Mouse (Mus musculus): ENCODE results near the gene 6430531B16Rik. TPM values are rescaled to one million over a fixed set of nuclear protein-coding genes. Genes with fewer than 3 reads are reported as not detected.
A peak's percentile ranks its signal among the peaks of the same experiment; 100 is the strongest.

6430531B16Rik gene
- not detected in 2 replicates for total RNA-seq (2012; rRNA removed)
- under 1 TPM in 1 of 2 experiments, not detected in 1; 0.13 TPM for polyA plus RNA-seq (2012; ENCODE audit: insufficient read depth in 1 of 2, insufficient read length in 2 of 2, low read depth in 1 of 2, low replicate concordance in 2 of 2, missing spikeins in 1 of 2)

DNA sequence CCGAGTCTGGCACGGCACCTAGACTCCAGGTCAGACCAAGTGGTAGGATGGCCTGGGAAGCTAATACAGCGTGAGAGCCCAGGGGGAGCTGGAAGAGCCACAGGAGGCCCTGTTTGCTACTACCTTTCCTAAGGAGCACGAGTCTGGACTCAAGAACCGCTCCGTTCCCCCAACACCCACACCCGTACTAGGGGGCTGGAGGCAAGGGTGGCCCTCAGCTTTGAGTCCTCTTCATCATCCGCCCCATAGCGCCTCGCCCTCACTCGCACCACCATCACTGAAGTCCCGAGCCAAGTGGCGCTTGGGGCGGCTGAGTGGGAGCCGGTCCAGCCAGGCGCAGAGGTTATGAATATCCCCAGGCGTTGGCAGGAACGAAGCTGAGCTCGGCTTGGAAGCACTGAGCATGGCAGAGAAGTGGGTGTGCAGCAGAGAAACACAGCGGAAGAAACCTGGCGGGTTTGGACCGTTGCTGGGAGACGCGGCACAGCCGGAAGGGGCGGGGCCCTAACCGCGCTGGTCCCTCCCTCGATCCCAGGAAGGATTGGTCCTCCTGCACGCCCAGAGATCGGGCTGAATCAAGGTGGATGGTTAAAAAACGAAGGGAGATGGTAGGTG is at the start of gene 6430531B16Rik:
6430531B16Rik (minus strand) TSS at position 478 of the 615 bp plus-strand sequence.
- no peak for TF ChIP-seq MYB (IDR thresholded peaks at IDR 0.05; ENCODE audit: low read depth, low read length)
- no peak for TF ChIP-seq ZKSCAN1 (IDR thresholded peaks at IDR 0.05; ENCODE audit: low read depth, low read length)
- TF ChIP-seq ETS1 (IDR thresholded peaks at IDR 0.05; ENCODE audit: low read depth, low read length), result no peak
- no peak for TF ChIP-seq USF1 (IDR thresholded peaks at IDR 0.05; ENCODE audit: low read depth, low read length)
- TF ChIP-seq NELFE (IDR thresholded peaks at IDR 0.05; ENCODE audit: low read depth, low read length), result no peak
- no peak for TF ChIP-seq POLR2A (IDR thresholded peaks at IDR 0.05; ENCODE audit: control insufficient read depth in 1 of 2, insufficient read depth in 1 of 2, low read depth in 1 of 2, low read length in 2 of 2, poor library complexity in 1 of 2)
- no peak for TF ChIP-seq MAFK (IDR thresholded peaks at IDR 0.05; ENCODE audit: borderline replicate concordance, low read depth, low read length)
- TF ChIP-seq MEF2A (IDR thresholded peaks at IDR 0.05; ENCODE audit: extremely low read depth, insufficient replicate concordance, low read depth, low read length, poor library complexity, severe bottlenecking), result no peak
- no peak for TF ChIP-seq BHLHE40 (IDR thresholded peaks at IDR 0.05; ENCODE audit: borderline replicate concordance, low read depth, low read length)
- TF ChIP-seq KAT2A (conservative IDR thresholded peaks at IDR 0.05; ENCODE audit: low read depth, low read length), result no peak
- TF ChIP-seq ELF1 (IDR thresholded peaks at IDR 0.05; ENCODE audit: low read depth, low read length), result no peak
- TF ChIP-seq GATA1 (IDR thresholded peaks at IDR 0.05; ENCODE audit: low read depth, low read length), result no peak
- TF ChIP-seq CHD2 (IDR thresholded peaks at IDR 0.05; ENCODE audit: low read length), result no peak
- TF ChIP-seq JUND (IDR thresholded peaks at IDR 0.05; ENCODE audit: low read depth, low read length), result no peak
- TF ChIP-seq SIN3A (IDR thresholded peaks at IDR 0.05; ENCODE audit: low read length), result no peak
- TF ChIP-seq TBP (IDR thresholded peaks at IDR 0.05; ENCODE audit: low read depth, low read length), result no peak
- TF ChIP-seq USF2 (IDR thresholded peaks at IDR 0.05; ENCODE audit: borderline replicate concordance in 1 of 2, insufficient read depth in 1 of 2, low read depth in 1 of 2, low read length in 2 of 2), result no peak
- peak; percentile 74 for DNase-seq (ENCODE audit: low read depth, low spot score)
- Histone ChIP-seq H3K79me2 (ENCODE audit: control insufficient read depth, insufficient read depth, low read length, poor library complexity) (no peaks in the 10 kb centered on the region), H3K4me1 (ENCODE audit: control insufficient read depth in 1 of 2, insufficient read depth in 2 of 2, low read length in 2 of 2) (peaks cover 0 to 24% of the 10 kb centered on the region in 2 experiments; a peak in 3 of 4 replicates), H3K9ac (ENCODE audit: control insufficient read depth, low read depth, low read length, poor library complexity, severe bottlenecking) (peak within 1 kb of the TSS; percentile 33; the same call in 1 of the 2 replicates), H3K27me3 (ENCODE audit: control insufficient read depth in 1 of 2, insufficient read depth in 2 of 2, low read length in 2 of 2) (no peaks in the 10 kb centered on the region), H3K4me3 (ENCODE audit: control insufficient read depth in 1 of 2, insufficient read depth in 1 of 2, low read depth in 2 of 2, low read length in 2 of 2) (peak within 1 kb of the TSS; percentile 40 to 46), H3K27ac (ENCODE audit: control insufficient read depth, low read depth, low read length) (no peak within 1 kb of the TSS), H3K36me3 (ENCODE audit: control insufficient read depth in 1 of 2, insufficient read depth in 2 of 2, low read length in 2 of 2) (peaks cover 0 to 8% of the 10 kb centered on the region in 2 experiments; a peak in 2 of 4 replicates), H3K9me3 (replicated peaks; ENCODE audit: insufficient read depth, low read length) (no peaks in the 10 kb centered on the region)

DNA sequence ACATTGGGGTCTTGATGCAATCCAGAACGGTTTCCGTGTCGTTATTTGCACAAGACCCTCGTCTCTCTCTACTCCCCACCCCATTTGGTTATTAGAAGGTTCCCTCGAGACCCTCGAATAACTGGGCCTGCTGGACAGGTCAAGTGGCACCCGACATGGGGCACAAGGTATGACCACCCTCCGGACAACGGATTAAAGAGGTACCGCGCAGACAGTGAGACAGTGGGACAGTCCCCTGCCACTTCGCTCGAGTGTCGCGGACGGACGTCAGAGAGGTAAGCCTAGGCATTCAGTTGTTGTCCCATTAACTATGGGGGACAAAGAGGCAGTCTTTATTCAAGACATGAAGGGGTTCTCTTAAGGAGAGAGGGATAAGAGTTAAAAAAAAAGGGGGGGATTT is 32.8 kb upstream of the 6430531B16Rik start:
- no peak overlapping the region; the same call in 1 of the 2 replicates for H3K27ac ChIP-seq (ENCODE audit: control insufficient read depth, low read depth, low read length)
- no peaks in the 10 kb centered on the region for H3K79me2 ChIP-seq (ENCODE audit: control insufficient read depth, insufficient read depth, low read length, poor library complexity)
- H3K36me3 ChIP-seq (ENCODE audit: control insufficient read depth in 1 of 2, insufficient read depth in 2 of 2, low read length in 2 of 2), result peaks cover 0 to 7% of the 10 kb centered on the region in 2 experiments; a peak in 1 of 4 replicates
- H3K27me3 ChIP-seq (ENCODE audit: control insufficient read depth in 1 of 2, insufficient read depth in 2 of 2, low read length in 2 of 2), result no peaks in the 10 kb centered on the region
- no peaks in the 10 kb centered on the region for H3K9me3 ChIP-seq (replicated peaks; ENCODE audit: insufficient read depth, low read length)
- H3K4me1 ChIP-seq (ENCODE audit: control insufficient read depth in 1 of 2, insufficient read depth in 2 of 2, low read length in 2 of 2), result no peaks in the 10 kb centered on the region
- no peak overlapping the region for H3K9ac ChIP-seq (ENCODE audit: control insufficient read depth, low read depth, low read length, poor library complexity, severe bottlenecking)
- no peak for DNase-seq (ENCODE audit: low read depth, low spot score)
- TF ChIP-seq KAT2A (conservative IDR thresholded peaks at IDR 0.05; ENCODE audit: low read depth, low read length) (no peak), MAFK (IDR thresholded peaks at IDR 0.05; ENCODE audit: borderline replicate concordance, low read depth, low read length) (no peak), E2F4 (IDR thresholded peaks at IDR 0.05; ENCODE audit: borderline replicate concordance, low read depth, low read length) (no peak), MYB (IDR thresholded peaks at IDR 0.05; ENCODE audit: low read depth, low read length) (no peak), SMC3 (IDR thresholded peaks at IDR 0.05; ENCODE audit: low read depth, low read length) (no peak), GABPA (IDR thresholded peaks at IDR 0.05; ENCODE audit: low read depth, low read length) (no peak), UBTF (IDR thresholded peaks at IDR 0.05; ENCODE audit: borderline replicate concordance, insufficient read depth, low read depth, low read length) (no peak), NRF1 (IDR thresholded peaks at IDR 0.05; ENCODE audit: insufficient read depth, low read depth, low read length, poor library complexity, severe bottlenecking) (no peak), SIN3A (IDR thresholded peaks at IDR 0.05; ENCODE audit: low read length) (no peak), RAD21 (IDR thresholded peaks at IDR 0.05; ENCODE audit: low read depth, low read length) (no peak)
- no peak overlapping the region for H3K4me3 ChIP-seq (ENCODE audit: control insufficient read depth in 1 of 2, insufficient read depth in 1 of 2, low read depth in 2 of 2, low read length in 2 of 2)
